Mouse (Mus musculus) embryo, embryonic 10.5 days (tissue): ENCODE measurements around the gene Kncn.

ENCODE experiments used
- DNase-seq: peaks from one replicate; pipeline ENCODE4 v3.0.0-alpha.2; 2015; ENCODE audit warnings: low spot score

Kncn gene

GRCm38 (mm10) chr4:115937061-115937976 lies 53.1 kb downstream of the Kncn start:
- DNase-seq: peak; percentile 53

GRCm38 (mm10) chr4:115938276-115939160 lies 54.3 kb downstream of the Kncn start:
- peak; percentile 71 for DNase-seq
